Comparison of ENCODE assay signal across 9 mouse cellular contexts in genomic region chr19:10341817-10342439, GRCm38 (mm10). TPM values are rescaled to one million over a fixed set of nuclear protein-coding genes. Genes with fewer than 3 reads are reported as not detected.
A peak's percentile ranks its signal among the peaks of the same experiment; 100 is the strongest.
DNase-seq lines count a peak whose midpoint lies in the region; ATAC-seq and TF ChIP-seq lines count a peak whose summit lies in the region.
"Had no signal": no experiment of that assay in that cellular context is flagged by ENCODE, and none has a peak within 500 bp of the region (broad histone marks: within the 10 kb centered on the region; RNA-seq: fewer than 3 reads in every experiment).

No protein-coding gene starts in this region.

- intact Hi-C loops in gastrocnemius, postnatal 14 days (cut with DNase I; ENCODE audit: low total_unique reads): loop anchor here (5.0 kb wide), 1 partner anchor 50 kb away; no protein-coding TSS in a partner anchor

- no peak overlapping the region for H3K9ac ChIP-seq in hindbrain, embryonic 15.5 days
- H3K9ac ChIP-seq in lung, embryonic 16.5 days (ENCODE audit: low read length): no peak overlapping the region
- H3K9ac ChIP-seq: limb, embryonic 15.5 days; stomach, embryonic 15.5 days had no signal

- no peak for TF ChIP-seq CTCF in cerebellum, adult 2 months (IDR thresholded peaks at IDR 0.05; ENCODE audit: borderline replicate concordance, insufficient read depth, low read depth, low read length)
- TF ChIP-seq CTCF in thymus, adult 2 months (IDR thresholded peaks at IDR 0.05; ENCODE audit: borderline replicate concordance, control insufficient read depth, extremely low read depth, insufficient read depth, low read length, poor library complexity): no peak

- no peaks in the 10 kb centered on the region for H3K27me3 ChIP-seq in cerebellum, adult 2 months (ENCODE audit: control insufficient read depth, insufficient read depth, low read length)
- H3K27me3 ChIP-seq in hindbrain, embryonic 15.5 days: peaks cover 4% of the 10 kb centered on the region; the same call in 1 of the 2 replicates
- H3K27me3 ChIP-seq in lung, embryonic 16.5 days (ENCODE audit: control insufficient read depth, insufficient read depth, low read depth, low read length): peaks cover 3% of the 10 kb centered on the region
- H3K27me3 ChIP-seq in thymus, adult 2 months (ENCODE audit: control insufficient read depth, insufficient read depth, low read length): no peaks in the 10 kb centered on the region
- H3K27me3 ChIP-seq: stomach, embryonic 15.5 days had no signal

- WGBS in cerebellum, adult 2 months: 9% methylated on average over 12 of the region's 12 CpGs
- WGBS in hindbrain, embryonic 15.5 days: 23% methylated on average over 12 of the region's 12 CpGs
- WGBS in lung, embryonic 16.5 days: 26% methylated on average over 12 of the region's 12 CpGs
- WGBS in thymus, adult 2 months: 76% methylated on average over 12 of the region's 12 CpGs

- no peak for TF ChIP-seq POLR2A in cerebellum, adult 2 months (IDR thresholded peaks at IDR 0.05; ENCODE audit: borderline replicate concordance, insufficient read depth, low read length)
- no peak for TF ChIP-seq POLR2A in thymus, adult 2 months (IDR thresholded peaks at IDR 0.05; ENCODE audit: control insufficient read depth, extremely low read depth, insufficient read depth, low read length, poor library complexity)

- H3K9me3 ChIP-seq in hindbrain, embryonic 15.5 days: no peaks in the 10 kb centered on the region
- H3K9me3 ChIP-seq in lung, embryonic 16.5 days (ENCODE audit: control insufficient read depth, low read length): no peaks in the 10 kb centered on the region
- H3K9me3 ChIP-seq: limb, embryonic 15.5 days; stomach, embryonic 15.5 days had no signal

- no peak overlapping the region; the same call in 1 of the 2 replicates for H3K4me2 ChIP-seq in hindbrain, embryonic 15.5 days
- no peak overlapping the region for H3K4me2 ChIP-seq in lung, embryonic 16.5 days (ENCODE audit: low read depth, low read length)
- H3K4me2 ChIP-seq: limb, embryonic 15.5 days; stomach, embryonic 15.5 days had no signal

- peak; percentile 89 for DNase-seq in adrenal gland, postnatal 14 days
- DNase-seq in cerebellum, adult 2 months: peak; percentile 73 to 74
- DNase-seq in gastrocnemius, postnatal 14 days: peak; percentile 50
- DNase-seq in right cerebral cortex, postnatal 14 days: peak; percentile 87
- no peak for DNase-seq in thymus, adult 2 months

- no peak overlapping the region for H3K4me3 ChIP-seq in cerebellum, adult 2 months (replicated peaks; ENCODE audit: insufficient read depth, low read depth, low read length)
- H3K4me3 ChIP-seq in hindbrain, embryonic 15.5 days: no peak overlapping the region
- H3K4me3 ChIP-seq in lung, embryonic 16.5 days (ENCODE audit: low read length): no peak overlapping the region
- H3K4me3 ChIP-seq in thymus, adult 2 months (ENCODE audit: control insufficient read depth, insufficient read depth, low read length): no peak overlapping the region
- H3K4me3 ChIP-seq: limb, embryonic 15.5 days; stomach, embryonic 15.5 days had no signal

- H3K4me1 ChIP-seq in cerebellum, adult 2 months (ENCODE audit: control insufficient read depth, insufficient read depth, low read length): peaks cover 10% of the 10 kb centered on the region
- H3K4me1 ChIP-seq in hindbrain, embryonic 15.5 days (replicated peaks): peaks cover 22% of the 10 kb centered on the region
- H3K4me1 ChIP-seq in lung, embryonic 16.5 days (replicated peaks; ENCODE audit: control insufficient read depth, insufficient read depth, low read length): no peaks in the 10 kb centered on the region; the same call in 1 of the 2 replicates
- H3K4me1 ChIP-seq in thymus, adult 2 months (replicated peaks; ENCODE audit: control insufficient read depth, insufficient read depth, low read length): no peaks in the 10 kb centered on the region

- H3K36me3 ChIP-seq in hindbrain, embryonic 15.5 days: no peaks in the 10 kb centered on the region
- no peaks in the 10 kb centered on the region for H3K36me3 ChIP-seq in lung, embryonic 16.5 days (ENCODE audit: control insufficient read depth, insufficient read depth, low read length)
- H3K36me3 ChIP-seq in thymus, adult 2 months (ENCODE audit: control insufficient read depth, insufficient read depth, low read length): no peaks in the 10 kb centered on the region
- H3K36me3 ChIP-seq: limb, embryonic 15.5 days; stomach, embryonic 15.5 days had no signal

- H3K27ac ChIP-seq in cerebellum, adult 2 months (ENCODE audit: insufficient read depth, low read length): peak overlapping the region; percentile 9; the same call in 1 of the 2 replicates
- H3K27ac ChIP-seq in hindbrain, embryonic 15.5 days (replicated peaks): peak overlapping the region; percentile 56
- H3K27ac ChIP-seq in lung, embryonic 16.5 days (ENCODE audit: low read length): no peak overlapping the region
- no peak overlapping the region for H3K27ac ChIP-seq in thymus, adult 2 months (ENCODE audit: control insufficient read depth, insufficient read depth, low read length)
- H3K27ac ChIP-seq: limb, embryonic 15.5 days; stomach, embryonic 15.5 days had no signal

- peak; percentile 55 for ATAC-seq in hindbrain, embryonic 15.5 days (ENCODE audit: low FRiP score, low read depth)
- ATAC-seq in lung, embryonic 16.5 days (ENCODE audit: low read depth): peak; percentile 53; the same call in 1 of the 2 replicates

RNA-seq across cellular contexts. Expression of gene Dagla, which starts 37.3 kb away (rescaled TPM):
- 5.5 and 7.4 TPM in 2 replicates for total RNA-seq in adrenal gland, postnatal 14 days (2021)
- polyA plus RNA-seq in cerebellum, adult 2 months (2012; rRNA removed): 53.4 and 59.5 TPM in 2 replicates
- 1 to 10 TPM; 6.3 to 7.3 TPM for total RNA-seq in gastrocnemius, postnatal 14 days (2021)
- 11.3 and 14.3 TPM in 2 replicates for polyA plus RNA-seq in hindbrain, embryonic 15.5 days (2015; fragmentation: Nextera tagmentation; extraction: Ambion mirVana)
- polyA plus RNA-seq in lung, embryonic 16.5 days (2015; fragmentation: Nextera tagmentation; extraction: Ambion mirVana): 3.0 and 3.2 TPM in 2 replicates
- 3.0 and 3.2 TPM in 2 replicates for polyA plus RNA-seq in thymus, adult 2 months (2012; rRNA removed)

RNA-seq across cellular contexts. Expression of gene Syt7, which starts 47.0 kb away (rescaled TPM):
- 23.9 and 24.1 TPM in 2 replicates for total RNA-seq in adrenal gland, postnatal 14 days (2021)
- 173 and 187 TPM in 2 replicates for polyA plus RNA-seq in cerebellum, adult 2 months (2012; rRNA removed)
- 1 to 10 TPM; 2.5 to 2.7 TPM for total RNA-seq in gastrocnemius, postnatal 14 days (2021)
- polyA plus RNA-seq in hindbrain, embryonic 15.5 days (2015; fragmentation: Nextera tagmentation; extraction: Ambion mirVana): 17.4 and 21.0 TPM in 2 replicates
- polyA plus RNA-seq in lung, embryonic 16.5 days (2015; fragmentation: Nextera tagmentation; extraction: Ambion mirVana): 0.75 and 0.82 TPM in 2 replicates
- 1.8 and 2.7 TPM in 2 replicates for polyA plus RNA-seq in thymus, adult 2 months (2012; rRNA removed)

Comparison
In these comparisons a context has a peak if more than half of its experiments do, and no peak if none do; other contexts are left out.
1. H3K27ac ChIP-seq: peak in cerebellum, adult 2 months (single experiment) and hindbrain, embryonic 15.5 days (single experiment); none in lung, embryonic 16.5 days (single experiment) and thymus, adult 2 months (single experiment).